Mouse (Mus musculus) cerebellum, postnatal 14 days (tissue): ENCODE data around the gene Mpc1.
A peak's percentile ranks its signal among the peaks of the same experiment; 100 is the strongest.

ENCODE experiments used
- DNase-seq, 2 experiments: peaks; one replicate each; pipeline ENCODE4 v3.0.0; 2021; ENCODE audit warnings: mixed read lengths in 2 of 2

The Mpc1 gene

GRCm38 (mm10) chr17:8282821-8283525 lies at the start of gene Mpc1:
Gene Mpc1, plus strand, starts transcription at chr17:8282904.
- peak; percentile 80 to 86 for DNase-seq

GRCm38 (mm10) chr17:8233618-8234214 lies 49.0 kb upstream of the Mpc1 start:
- no peak for DNase-seq

GRCm38 (mm10) chr17:8234537-8234936 lies 48.2 kb upstream of the Mpc1 start:
- DNase-seq, result no peak

- DNase-seq, result no peak
These were observed 47.0 kb upstream of the Mpc1 start, which contains the start of gene Ccr6 for GRCm38 (mm10) chr17:8235743-8236142. Gene Ccr6, plus strand, starts transcription at chr17:8236043.

DNA sequence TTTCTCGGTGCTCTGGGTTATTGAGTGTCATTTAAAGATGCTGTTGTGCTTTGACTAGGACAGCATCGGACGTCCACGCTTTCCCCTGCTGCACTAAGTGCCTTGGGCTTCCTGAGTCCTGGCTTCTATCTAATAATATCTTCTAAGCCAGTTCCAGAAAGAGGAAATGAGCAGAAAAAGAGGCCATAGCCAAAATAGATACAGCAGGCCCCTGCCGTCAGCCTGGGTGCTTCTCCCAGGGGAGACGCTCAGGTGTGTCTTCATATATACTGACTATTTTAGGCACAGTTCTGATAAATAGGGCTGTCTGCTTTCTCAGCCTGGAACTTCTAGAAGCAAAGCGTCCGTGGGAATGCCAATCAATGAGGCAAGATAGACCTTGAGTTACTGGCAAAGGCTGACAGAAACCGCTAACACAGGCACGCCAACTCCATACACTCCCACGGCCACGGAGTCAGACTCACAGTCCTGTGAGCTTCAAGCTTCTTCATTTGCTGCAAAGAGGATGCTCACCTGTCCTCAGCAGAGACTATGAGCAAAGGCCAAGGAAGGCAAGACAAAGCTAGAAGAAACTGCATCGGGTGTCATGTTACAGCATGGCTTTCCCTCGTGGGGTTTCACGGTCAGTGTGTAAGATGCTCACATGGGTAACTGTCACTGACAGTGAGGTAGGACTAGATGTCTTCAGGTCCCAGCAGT lies 44.5 kb upstream of the Mpc1 start:
- DNase-seq, result no peak

DNA sequence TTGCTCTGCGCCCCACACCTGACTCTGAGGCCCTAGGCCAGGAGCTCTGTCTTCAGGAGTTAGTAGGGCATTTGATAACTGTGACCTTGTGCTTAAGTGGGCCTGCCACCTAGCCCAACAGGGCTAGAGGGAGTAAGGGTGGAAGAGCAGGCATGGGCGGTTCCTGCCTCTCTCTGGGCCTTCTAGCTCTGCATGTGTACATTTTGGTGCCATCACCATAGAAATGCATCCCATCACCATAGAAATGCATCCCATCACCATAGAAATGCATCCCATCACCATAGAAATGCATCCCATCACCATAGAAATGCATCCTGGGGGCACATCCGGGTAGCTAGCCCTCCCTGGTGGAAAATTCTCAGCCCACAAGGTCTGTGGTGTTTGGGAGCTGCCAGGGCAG lies 43.1 kb upstream of the Mpc1 start:
- DNase-seq, result no peak

GRCm38 (mm10) chr17:8240517-8240916 lies 42.2 kb upstream of the Mpc1 start:
- DNase-seq, result no peak

DNA sequence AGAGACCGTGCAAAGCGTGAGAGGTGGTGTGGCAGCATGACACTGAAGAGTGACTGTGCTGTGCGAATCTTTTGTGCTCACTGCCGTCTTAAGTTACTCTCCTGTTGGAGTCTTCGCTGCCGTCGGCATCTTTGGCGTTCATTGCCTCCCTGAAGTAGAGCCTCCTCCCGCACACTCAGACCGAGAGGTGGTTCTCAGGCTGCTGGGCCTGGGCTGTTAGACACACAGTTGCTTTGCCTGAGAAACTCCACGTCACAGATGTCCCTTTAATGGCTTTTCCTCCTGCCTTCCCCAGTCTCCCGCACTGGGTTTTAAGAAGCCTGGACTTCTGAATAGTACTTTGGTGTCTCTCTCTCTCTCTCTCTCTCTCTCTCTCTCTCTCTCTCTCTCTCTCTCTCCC lies 41.1 kb upstream of the Mpc1 start:
- DNase-seq, result no peak

DNA sequence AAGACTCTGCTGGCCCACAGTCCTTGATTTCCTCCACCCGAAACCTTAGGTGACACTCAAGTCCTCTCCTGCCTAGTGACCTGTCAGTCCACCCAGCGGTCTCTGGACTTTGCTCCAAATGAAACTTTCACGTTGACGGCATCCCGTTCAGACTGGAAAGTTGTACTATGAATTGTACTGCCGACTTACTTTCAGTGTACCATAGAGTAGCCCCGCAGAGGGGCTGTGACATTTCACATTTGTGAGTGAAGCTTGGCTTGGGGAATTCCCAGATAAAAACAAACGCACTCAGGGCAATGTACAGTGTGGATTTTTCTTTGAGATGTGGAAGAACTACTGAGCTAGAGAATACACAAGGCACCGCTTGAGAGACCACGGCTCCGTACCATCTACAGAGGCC lies 40.5 kb upstream of the Mpc1 start:
- no peak for DNase-seq

GRCm38 (mm10) chr17:8244124-8244523 lies 38.6 kb upstream of the Mpc1 start:
- DNase-seq, result no peak

GRCm38 (mm10) chr17:8246102-8246754 lies 36.5 kb upstream of the Mpc1 start:
- DNase-seq, result no peak

- DNase-seq, result no peak
These were observed 31.0 kb upstream of the Mpc1 start for GRCm38 (mm10) chr17:8251704-8252103.

GRCm38 (mm10) chr17:8254268-8254667 lies 28.4 kb upstream of the Mpc1 start:
- no peak for DNase-seq

DNA sequence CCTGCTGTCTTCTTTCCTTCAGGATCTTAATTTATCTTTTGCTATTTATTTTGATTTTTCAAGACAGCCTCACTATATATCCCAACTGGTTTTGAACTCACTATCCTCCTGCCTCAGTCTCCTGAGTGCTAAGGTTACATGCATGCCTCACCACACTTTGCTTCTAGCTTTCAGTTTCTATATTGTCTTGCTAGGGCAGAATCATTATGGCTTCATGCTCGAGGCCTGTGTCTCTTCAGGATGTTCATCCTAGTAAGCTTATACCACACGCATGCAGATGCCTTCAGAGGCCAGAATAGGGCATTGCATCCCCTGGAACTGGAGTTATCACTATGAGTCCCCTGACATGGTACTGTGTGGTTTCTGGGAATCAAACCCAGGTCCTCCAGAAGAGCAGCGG lies 27.8 kb upstream of the Mpc1 start:
- DNase-seq, result no peak

DNA sequence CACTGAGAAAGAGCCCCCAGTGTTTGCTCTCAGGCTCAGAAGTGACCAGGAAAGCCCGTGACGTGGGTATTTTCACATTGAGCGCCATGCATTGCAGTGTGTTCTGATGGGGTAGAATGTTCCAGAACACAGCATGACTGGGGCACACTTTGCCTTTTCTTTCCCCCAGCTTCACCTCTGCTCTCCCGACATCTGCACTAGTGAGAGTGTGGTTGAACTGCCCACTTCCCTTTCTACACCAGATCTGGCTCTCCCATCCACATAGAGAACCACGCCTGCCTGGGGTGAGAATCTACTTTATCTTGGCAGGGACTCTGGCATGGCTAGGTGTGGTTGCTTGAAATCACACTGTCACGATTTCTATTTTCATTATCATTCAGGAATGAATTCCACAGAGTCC lies 27.1 kb upstream of the Mpc1 start:
- no peak for DNase-seq

- DNase-seq, result no peak
These were observed 25.7 kb upstream of the Mpc1 start for GRCm38 (mm10) chr17:8256982-8257381.

DNA sequence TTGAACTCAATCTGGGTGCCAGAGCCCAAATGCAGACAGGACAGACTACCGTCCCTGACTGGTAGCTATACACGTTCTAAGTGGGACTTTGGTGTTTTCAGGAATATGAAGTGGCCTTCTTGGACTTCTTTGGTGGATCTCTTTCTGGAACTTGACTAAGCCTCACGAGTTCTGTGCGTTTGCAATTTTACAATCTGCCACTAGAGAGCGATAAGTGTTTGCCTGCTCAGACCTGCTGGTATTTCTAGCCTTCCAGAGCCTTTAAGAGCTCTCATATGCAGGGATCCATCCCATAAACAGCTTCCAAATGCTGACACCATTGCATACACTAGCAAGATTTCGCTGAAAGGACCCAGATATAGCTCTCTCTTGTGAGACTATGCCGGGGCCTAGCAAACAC lies 18.1 kb upstream of the Mpc1 start:
- DNase-seq, result peak; percentile 67 to 82

GRCm38 (mm10) chr17:8272054-8272749 lies 10.5 kb upstream of the Mpc1 start:
- peak in 1 of 2 experiments; percentile 13 for DNase-seq

DNA sequence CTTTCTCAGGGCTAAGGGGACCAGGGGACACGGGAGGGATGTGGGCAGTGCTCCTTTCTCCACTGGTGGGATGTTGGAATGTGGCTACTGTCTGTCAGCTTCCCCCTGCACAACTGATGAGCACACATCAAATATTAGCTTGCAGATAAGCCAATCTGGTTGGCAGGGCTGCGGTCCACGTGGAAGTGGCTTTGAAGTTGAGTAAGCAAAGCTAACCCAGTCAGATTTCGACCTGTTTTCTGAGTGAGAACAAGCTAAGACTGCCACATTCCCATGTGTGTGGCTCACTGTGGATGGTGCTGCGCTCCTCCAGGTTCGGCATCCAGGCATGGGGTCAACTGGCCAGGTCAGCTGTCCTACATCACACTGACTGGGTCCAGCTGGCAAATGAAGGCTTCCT lies 9.8 kb upstream of the Mpc1 start:
- DNase-seq, result no peak

DNA sequence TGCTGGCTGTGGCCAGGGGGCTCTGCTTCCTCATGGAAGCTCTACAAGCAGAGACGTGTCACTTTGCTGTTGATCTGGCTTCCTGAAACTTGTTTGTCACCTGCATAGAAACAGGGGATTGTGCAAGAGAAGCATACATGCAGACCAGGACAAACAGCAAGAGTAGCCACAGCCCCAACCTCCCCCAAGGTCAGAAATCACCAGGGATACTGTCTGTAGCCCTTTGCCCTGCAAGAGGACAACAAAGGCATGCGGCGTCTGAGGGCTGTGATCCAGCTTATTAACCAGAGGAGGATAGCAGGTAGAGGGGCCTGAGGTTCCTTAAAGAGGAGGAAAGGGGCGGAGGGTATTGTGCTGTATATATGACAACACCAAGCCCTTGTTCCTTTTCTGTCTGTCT lies 6.6 kb upstream of the Mpc1 start:
- no peak for DNase-seq

DNA sequence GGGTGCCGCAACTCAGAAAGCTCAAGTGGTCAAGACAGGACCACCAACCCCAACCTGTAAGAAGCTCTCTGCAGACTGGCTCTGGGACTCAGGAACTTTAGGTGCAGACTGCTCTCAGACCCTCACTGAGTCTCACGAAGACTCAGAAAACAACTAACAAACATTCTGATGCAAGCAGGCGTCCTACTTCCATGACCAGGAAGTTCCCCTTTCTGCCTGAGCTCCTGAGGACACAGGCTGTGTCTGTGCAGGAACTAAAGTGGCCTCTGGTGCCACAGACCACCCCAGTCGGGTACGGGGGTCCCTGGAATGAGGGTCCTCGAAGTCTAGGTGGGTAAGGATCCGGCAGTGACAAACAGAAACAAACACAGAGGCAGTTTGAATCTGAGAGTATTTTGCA lies 6.0 kb upstream of the Mpc1 start:
- no peak for DNase-seq

GRCm38 (mm10) chr17:8277266-8277665 lies 5.4 kb upstream of the Mpc1 start:
- no peak for DNase-seq

DNA sequence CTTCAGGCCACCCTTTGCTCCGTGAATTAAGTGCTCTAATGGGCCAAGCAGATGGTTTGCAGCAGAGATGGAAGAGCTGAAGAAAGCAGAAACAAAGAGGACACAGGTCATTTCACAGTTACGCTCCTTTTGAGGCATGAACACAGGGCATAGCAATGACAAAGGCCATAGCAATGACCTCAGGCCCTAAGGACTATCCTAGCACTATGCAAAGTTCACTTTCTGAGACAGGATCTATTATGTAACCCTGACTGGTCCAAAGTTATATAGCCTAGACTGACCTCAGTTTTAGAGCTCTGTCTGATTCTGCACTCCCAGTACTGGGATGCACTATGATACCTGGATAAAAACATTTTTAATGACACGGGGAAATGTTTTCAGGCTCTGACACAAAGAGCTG lies 4.3 kb upstream of the Mpc1 start:
- no peak for DNase-seq
